Mouse (Mus musculus): ENCODE data around the gene Use1. TPM values are rescaled to one million over a fixed set of nuclear protein-coding genes. Genes with fewer than 3 reads are reported as not detected.

Use1 gene
- polyA plus RNA-seq, 1 experiment: 127 TPM

GRCm38 (mm10) chr8:71379008-71379407, 12.4 kb downstream of the Use1 start:
- no peak overlapping the region for H3K27ac ChIP-seq (ENCODE audit: insufficient read depth, low read depth, low read length)
- 38% methylated on average over 4 of the region's 4 CpGs for WGBS
- TF ChIP-seq CTCF (conservative IDR thresholded peaks at IDR 0.05; ENCODE audit: insufficient read depth, insufficient read length, low read depth, low read length) (no peak), POLR2A (IDR thresholded peaks at IDR 0.05; ENCODE audit: low read depth, low read length) (no peak)

GRCm38 (mm10) chr8:71379512-71380075, 12.9 kb downstream of the Use1 start:
- Histone ChIP-seq H3K27me3 (replicated peaks; ENCODE audit: control insufficient read depth, insufficient read depth, low read length) (no peaks in the 10 kb centered on the region), H3K4me1 (ENCODE audit: control insufficient read depth, insufficient read depth, low read length) (peaks cover 48% of the 10 kb centered on the region), H3K4me3 (ENCODE audit: insufficient read depth, low read depth, low read length) (peak overlapping the region; percentile 95), H3K36me3 (ENCODE audit: control insufficient read depth, insufficient read depth, low read length) (0 out of 2 replicates have a peak, but pooled peaks cover under 1% of the 10 kb centered on the region), H3K27ac (ENCODE audit: insufficient read depth, low read depth, low read length) (0 out of 2 replicates have a peak overlapping the region, but pooled peaks have one; percentile 95)
- peak; percentile 70 for DNase-seq
- TF ChIP-seq CTCF (conservative IDR thresholded peaks at IDR 0.05; ENCODE audit: insufficient read depth, insufficient read length, low read depth, low read length) (no peak), POLR2A (IDR thresholded peaks at IDR 0.05; ENCODE audit: low read depth, low read length) (no peak)
- WGBS: 31% methylated on average over 3 of the region's 3 CpGs

More at GRCm38 (mm10) chr8:71379008-71379407, 12.4 kb downstream of the Use1 start:
- Histone ChIP-seq H3K27me3 (replicated peaks; ENCODE audit: control insufficient read depth, insufficient read depth, low read length) (no peaks in the 10 kb centered on the region), H3K4me1 (ENCODE audit: control insufficient read depth, insufficient read depth, low read length) (peaks cover 51% of the 10 kb centered on the region), H3K4me3 (ENCODE audit: insufficient read depth, low read depth, low read length) (peak overlapping the region; percentile 95; the same call in 1 of the 2 replicates), H3K36me3 (ENCODE audit: control insufficient read depth, insufficient read depth, low read length) (peaks cover 2% of the 10 kb centered on the region; the same call in 1 of the 2 replicates)
- DNase-seq: no peak

GRCm38 (mm10) chr8:71380178-71381171, 13.8 kb downstream of the Use1 start:
- DNase-seq: peak; percentile 43
- Histone ChIP-seq H3K36me3 (ENCODE audit: control insufficient read depth, insufficient read depth, low read length) (no peaks in the 10 kb centered on the region), H3K4me3 (ENCODE audit: insufficient read depth, low read depth, low read length) (peak overlapping the region; percentile 95), H3K27ac (ENCODE audit: insufficient read depth, low read depth, low read length) (peak overlapping the region; percentile 95), H3K27me3 (replicated peaks; ENCODE audit: control insufficient read depth, insufficient read depth, low read length) (no peaks in the 10 kb centered on the region), H3K4me1 (ENCODE audit: control insufficient read depth, insufficient read depth, low read length) (peaks cover 41% of the 10 kb centered on the region)
- 1% methylated on average over 72 of the region's 72 CpGs for WGBS
- no peak for TF ChIP-seq POLR2A (IDR thresholded peaks at IDR 0.05; ENCODE audit: low read depth, low read length)
- no peak for TF ChIP-seq CTCF (conservative IDR thresholded peaks at IDR 0.05; ENCODE audit: insufficient read depth, insufficient read length, low read depth, low read length)

- TF ChIP-seq CTCF (conservative IDR thresholded peaks at IDR 0.05; ENCODE audit: insufficient read depth, insufficient read length, low read depth, low read length): no peak
- no peak for TF ChIP-seq POLR2A (IDR thresholded peaks at IDR 0.05; ENCODE audit: low read depth, low read length)
- DNase-seq: peak; percentile 81
- Histone ChIP-seq H3K27me3 (replicated peaks; ENCODE audit: control insufficient read depth, insufficient read depth, low read length) (no peaks in the 10 kb centered on the region), H3K36me3 (ENCODE audit: control insufficient read depth, insufficient read depth, low read length) (no peaks in the 10 kb centered on the region), H3K4me1 (ENCODE audit: control insufficient read depth, insufficient read depth, low read length) (peaks cover 37% of the 10 kb centered on the region), H3K4me3 (ENCODE audit: insufficient read depth, low read depth, low read length) (peak within 1 kb of the TSS; percentile 95), H3K27ac (ENCODE audit: insufficient read depth, low read depth, low read length) (peak within 1 kb of the TSS; percentile 96)
- WGBS: 7% methylated on average over 88 of the region's 89 CpGs
These were observed 14.8 kb downstream of the Use1 start, which contains the start of gene Nr2f6 for GRCm38 (mm10) chr8:71381421-71381970. Gene Nr2f6, minus strand, starts transcription at chr8:71381960.

GRCm38 (mm10) chr8:71381971-71382961, 15.6 kb downstream of the Use1 start:
- 4% methylated on average over 75 of the region's 80 CpGs for WGBS
- Histone ChIP-seq H3K36me3 (ENCODE audit: control insufficient read depth, insufficient read depth, low read length) (no peaks in the 10 kb centered on the region), H3K27ac (ENCODE audit: insufficient read depth, low read depth, low read length) (peak overlapping the region; percentile 96), H3K4me1 (ENCODE audit: control insufficient read depth, insufficient read depth, low read length) (peaks cover 29% of the 10 kb centered on the region), H3K27me3 (replicated peaks; ENCODE audit: control insufficient read depth, insufficient read depth, low read length) (no peaks in the 10 kb centered on the region), H3K4me3 (ENCODE audit: insufficient read depth, low read depth, low read length) (peak overlapping the region; percentile 95)
- DNase-seq: peak; percentile 95
- TF ChIP-seq CTCF (conservative IDR thresholded peaks at IDR 0.05; ENCODE audit: insufficient read depth, insufficient read length, low read depth, low read length): no peak
- TF ChIP-seq POLR2A (IDR thresholded peaks at IDR 0.05; ENCODE audit: low read depth, low read length): no peak

- DNase-seq: peak; percentile 69
- WGBS: 20% methylated on average over 12 of the region's 12 CpGs
- Histone ChIP-seq H3K4me1 (ENCODE audit: control insufficient read depth, insufficient read depth, low read length) (peaks cover 26% of the 10 kb centered on the region), H3K27me3 (replicated peaks; ENCODE audit: control insufficient read depth, insufficient read depth, low read length) (no peaks in the 10 kb centered on the region), H3K36me3 (ENCODE audit: control insufficient read depth, insufficient read depth, low read length) (no peaks in the 10 kb centered on the region), H3K4me3 (ENCODE audit: insufficient read depth, low read depth, low read length) (no peak overlapping the region), H3K27ac (ENCODE audit: insufficient read depth, low read depth, low read length) (peak overlapping the region; percentile 96)
- no peak for TF ChIP-seq POLR2A (IDR thresholded peaks at IDR 0.05; ENCODE audit: low read depth, low read length)
- TF ChIP-seq CTCF (conservative IDR thresholded peaks at IDR 0.05; ENCODE audit: insufficient read depth, insufficient read length, low read depth, low read length): no peak
These were observed 16.7 kb downstream of the Use1 start for GRCm38 (mm10) chr8:71383396-71383795.

All from kidney, adult 2 months (tissue).